Mouse (Mus musculus) layer of hippocampus, adult 2 months (tissue): ENCODE measurements around the gene Prss36. TPM values are rescaled to one million over a fixed set of nuclear protein-coding genes. Genes with fewer than 3 reads are reported as not detected.
A peak's percentile ranks its signal among the peaks of the same experiment; 100 is the strongest.
"Not testable (repeated sequence)": the region's sequence is repeated elsewhere in the genome, so short reads cannot be mapped to it uniquely, and the experiment has no call there.

Experiments
- DNase-seq, 2 experiments: peaks; one replicate each; pipeline ENCODE4 v3.0.0; 2022; ENCODE audit warnings: low spot score in 2 of 2
- H3K27ac ChIP-seq: fragments of 200-600 bp; 2 replicates; pipeline ENCODE4 v1.8.1; 2022
- H3K4me3 ChIP-seq: fragments of 200-600 bp; 2 replicates; pipeline ENCODE4 v1.8.1; 2022; ENCODE audit warnings: mild to moderate bottlenecking
- CTCF ChIP-seq: fragments of 200-600 bp; conservative IDR thresholded peaks from 2 replicates; pipeline ENCODE4 v1.8.1; 2022; ENCODE audit warnings: antibody characterized with exemption, mild to moderate bottlenecking, moderate library complexity
- total RNA-seq, 2 experiments: library from RNA; stranded (reverse); gene quantifications; 2 replicates each; pipeline ENCODE4 v1.2.3; 2021

The Prss36 gene
- total RNA-seq, 2 experiments from 2014 or later, result 9.7 to 10.6 TPM

GRCm38 (mm10) chr7:127966371-127966918, 19.9 kb upstream of the Prss36 start:
- no peak for DNase-seq
- TF ChIP-seq CTCF, result no peak
- H3K4me3 ChIP-seq, result peak overlapping the region; percentile 78
- peak overlapping the region; percentile 100 for H3K27ac ChIP-seq

- no peak for TF ChIP-seq CTCF
- Histone ChIP-seq H3K4me3 (no peak overlapping the region), H3K27ac (no peak overlapping the region)
- DNase-seq, result no peak
Observed at GRCm38 (mm10) chr7:127959364-127959763, 12.8 kb upstream of the Prss36 start.

GRCm38 (mm10) chr7:127952864-127953581, 6.5 kb upstream of the Prss36 start:
- no peak for TF ChIP-seq CTCF
- Histone ChIP-seq H3K27ac (no peak overlapping the region), H3K4me3 (no peak overlapping the region)
- no peak for DNase-seq

- peak in 1 of 2 experiments; percentile 6 for DNase-seq
- no peak overlapping the region for H3K4me3 ChIP-seq
- TF ChIP-seq CTCF, result no peak
Observed at GRCm38 (mm10) chr7:127944614-127945013, 1.9 kb downstream of the Prss36 start.

GRCm38 (mm10) chr7:127942097-127942496, 4.4 kb downstream of the Prss36 start:
- not testable (repeated sequence) for H3K4me3 ChIP-seq, H3K27ac ChIP-seq
- TF ChIP-seq CTCF, result peak; percentile 61
- peak in 1 of 2 experiments; percentile 8 for DNase-seq

More at GRCm38 (mm10) chr7:127944614-127945013, 1.9 kb downstream of the Prss36 start:
- H3K27ac ChIP-seq, result no peak overlapping the region

GRCm38 (mm10) chr7:127936216-127936884, 10.2 kb downstream of the Prss36 start:
- H3K4me3 ChIP-seq, result peak overlapping the region; percentile 81
- DNase-seq, result no peak
- peak overlapping the region; percentile 95 for H3K27ac ChIP-seq
- TF ChIP-seq CTCF, result no peak

- peak overlapping the region; percentile 81 for H3K4me3 ChIP-seq
- TF ChIP-seq CTCF, result peak; percentile 7; the same call in 1 of the 2 replicates
- peak overlapping the region; percentile 95 for H3K27ac ChIP-seq
- DNase-seq, result no peak
Observed at GRCm38 (mm10) chr7:127935748-127936159, 10.8 kb downstream of the Prss36 start.

- H3K27ac ChIP-seq, result peak overlapping the region; percentile 95
- peak overlapping the region; percentile 81 for H3K4me3 ChIP-seq
- DNase-seq, result peak; percentile 94 to 96
- TF ChIP-seq CTCF, result peak; percentile 100; the same call in 1 of the 2 replicates
Observed at GRCm38 (mm10) chr7:127935028-127935722, 11.3 kb downstream of the Prss36 start.

GRCm38 (mm10) chr7:127934075-127934474, 12.4 kb downstream of the Prss36 start:
- no peak for TF ChIP-seq CTCF
- Histone ChIP-seq H3K4me3 (no peak overlapping the region), H3K27ac (no peak overlapping the region)
- DNase-seq, result no peak

- no peak for TF ChIP-seq CTCF
Observed at GRCm38 (mm10) chr7:127932273-127933031, 14.1 kb downstream of the Prss36 start.

GRCm38 (mm10) chr7:127931351-127932135, 15.0 kb downstream of the Prss36 start:
- TF ChIP-seq CTCF, result no peak
- H3K4me3 ChIP-seq, result no peak overlapping the region
- H3K27ac ChIP-seq, result no peak overlapping the region
- no peak for DNase-seq

More at GRCm38 (mm10) chr7:127932273-127933031, 14.1 kb downstream of the Prss36 start:
- no peak overlapping the region for H3K27ac ChIP-seq
- no peak for DNase-seq
- H3K4me3 ChIP-seq, result no peak overlapping the region

GRCm38 (mm10) chr7:127930636-127931035, 15.9 kb downstream of the Prss36 start:
- Histone ChIP-seq H3K4me3 (no peak overlapping the region), H3K27ac (no peak overlapping the region)
- DNase-seq, result no peak
- no peak for TF ChIP-seq CTCF
